Mouse (Mus musculus) spleen, adult 2 months (tissue): ENCODE measurements around the gene Hnrnpul1.
"Not testable (repeated sequence)": the region's sequence is repeated elsewhere in the genome, so short reads cannot be mapped to it uniquely, and the experiment has no call there.

Experiments
- CTCF ChIP-seq: fragments of 200-500 bp; IDR thresholded peaks from 2 replicates; pipeline ENCODE4 v1.5.1; 2011; ENCODE audit warnings: mild to moderate bottlenecking, inconsistent platforms; ENCODE audit not compliant: insufficient read depth, insufficient read length, insufficient replicate concordance; ENCODE audit errors: extremely low read depth
- POLR2A ChIP-seq: fragments of 200-500 bp; IDR thresholded peaks from 2 replicates; pipeline ENCODE4 v1.6.1; 2011; ENCODE audit warnings: low read depth, low read length, inconsistent platforms

- TF ChIP-seq CTCF, POLR2A: not testable (repeated sequence)
Measured at GRCm38 (mm10) chr7:25792966-25793365, 38.4 kb upstream of the Hnrnpul1 start.
